Mouse (Mus musculus): ENCODE data around the gene Fndc8.

DNA sequence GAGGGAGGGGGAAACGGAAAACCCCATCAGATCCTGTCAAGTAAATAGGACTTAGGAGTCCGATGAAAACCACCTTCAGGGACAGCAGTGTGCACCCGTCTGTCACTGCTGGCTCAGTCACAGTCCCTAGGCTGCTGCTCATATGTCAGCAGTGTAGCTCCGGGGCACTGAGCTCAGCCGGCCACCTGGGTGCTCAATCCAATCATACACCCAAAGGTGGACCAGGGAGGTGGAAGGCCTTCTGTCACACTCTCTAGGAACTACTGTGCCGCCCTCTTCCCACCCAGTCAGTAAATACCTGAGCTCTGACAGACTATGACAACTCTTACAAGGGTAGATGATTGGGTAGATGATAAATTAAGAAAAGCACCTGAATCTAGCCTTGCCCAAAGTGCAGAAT lies 31.2 kb upstream of the Fndc8 start:
- TF ChIP-seq CTCF (IDR thresholded peaks at IDR 0.05): no peak
- no peak for TF ChIP-seq EP300 (IDR thresholded peaks at IDR 0.05)

Data from lung, postnatal 0 days (tissue).